Mouse (Mus musculus): ENCODE measurements at regions not wholly inside any gene's neighbourhood (a gene's known extent, or its start where the extent isn't known, plus 50 kb on each side); places are given as distances from the start of the nearest gene placed in this dataset.

- intact Hi-C loops (cut with DNase I) = loop anchor here (10.0 kb wide), 1 partner anchor 108 kb away; no protein-coding TSS in a partner anchor
- no peak for DNase-seq (ENCODE audit: low spot score in 2 of 2)
Measured at GRCm38 (mm10) chr1:80396560-80396959, 56.3 kb upstream of the Cul3 start.

- no peak for DNase-seq (ENCODE audit: low spot score in 2 of 2)
- intact Hi-C loops (cut with DNase I) = loop anchor here (10.0 kb wide), 1 partner anchor 113 kb away; no protein-coding TSS in a partner anchor
Measured at GRCm38 (mm10) chr1:80391406-80391805, 51.1 kb upstream of the Cul3 start.

DNA sequence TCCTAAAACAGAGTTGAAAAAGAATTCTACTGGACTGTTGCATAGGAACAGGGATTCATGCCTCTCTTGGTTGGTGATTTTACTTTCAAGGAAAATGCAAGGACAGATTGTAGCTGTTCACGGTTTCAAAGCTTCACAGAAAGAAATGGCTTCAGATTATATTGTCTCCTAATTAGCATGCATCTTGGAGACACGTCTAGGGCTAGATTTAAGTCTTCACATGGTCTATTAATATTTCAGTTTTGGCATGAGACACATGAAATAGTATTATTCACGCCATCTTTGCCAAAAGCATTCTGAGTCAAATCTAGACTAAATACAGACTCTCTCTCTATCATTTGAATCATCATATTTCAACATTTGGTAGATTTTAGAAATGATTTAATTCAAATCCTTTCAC is 50.1 kb upstream of the Cul3 start:
- intact Hi-C loops (cut with DNase I) = loop anchor here (10.0 kb wide), 1 partner anchor 114 kb away; no protein-coding TSS in a partner anchor
- peak in 1 of 2 experiments; percentile 68 for DNase-seq (ENCODE audit: low spot score in 2 of 2)
